Mouse (Mus musculus): ENCODE results near the gene Xrcc5.

Gene Xrcc5

DNA sequence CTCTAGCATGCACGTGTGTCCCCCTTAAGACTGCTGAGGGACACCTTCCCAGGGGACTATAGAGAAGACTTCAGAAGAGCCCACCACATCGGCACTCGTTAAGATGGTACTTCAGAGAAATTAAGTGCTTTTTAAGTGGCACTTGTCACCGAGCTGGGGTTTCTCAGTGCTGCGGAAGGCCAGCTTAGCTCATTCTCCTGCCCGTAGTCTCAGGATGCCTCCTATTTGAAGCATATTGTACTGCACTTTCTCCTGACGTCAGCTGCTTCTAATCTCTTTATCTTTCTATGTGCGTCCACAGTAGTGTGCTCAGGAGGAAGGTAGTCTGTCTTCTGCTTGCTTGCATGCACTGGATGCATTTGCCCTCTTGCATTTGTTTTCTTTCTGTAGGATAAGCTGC, 9.2 kb downstream of the Xrcc5 start:
- DNase-seq = no peak

DNA sequence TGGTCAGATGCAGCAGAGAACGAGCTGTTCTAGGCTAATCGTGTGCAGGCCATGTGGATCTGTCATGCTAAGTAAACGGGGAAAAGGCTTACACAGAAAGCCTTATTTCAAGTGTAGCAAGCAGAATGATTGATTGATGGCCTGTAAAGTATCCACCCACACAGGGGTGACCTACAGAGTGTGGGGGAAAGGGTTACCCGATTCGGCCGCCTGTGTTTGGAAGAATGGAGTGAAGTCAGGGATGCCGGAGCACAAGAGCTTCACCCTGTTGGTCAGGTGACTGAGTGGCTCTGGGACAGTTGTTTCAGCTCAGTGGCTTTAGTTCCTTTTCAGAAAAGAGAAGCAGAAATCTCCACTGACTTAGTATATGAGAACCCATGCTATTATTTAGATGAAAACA, 9.7 kb downstream of the Xrcc5 start:
- DNase-seq = no peak

DNA sequence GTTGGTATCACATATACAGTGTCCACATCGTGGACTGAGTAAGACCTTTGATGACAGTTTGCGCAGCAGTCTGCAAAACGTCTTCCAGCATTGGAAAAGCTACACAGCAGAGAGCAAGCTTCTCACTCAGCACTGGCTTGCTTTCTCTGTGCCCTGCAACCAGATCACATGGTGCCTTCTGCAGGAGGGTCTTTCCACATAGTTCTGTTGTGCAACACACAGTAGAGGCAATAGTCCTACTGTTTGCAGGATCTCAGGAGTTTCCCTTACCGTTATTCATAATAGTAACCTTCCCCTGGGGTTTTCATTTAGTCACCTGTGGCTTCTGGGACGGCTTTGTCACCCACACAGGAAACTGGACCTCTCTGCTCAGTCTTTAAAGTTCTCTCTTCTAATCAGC, 13.5 kb downstream of the Xrcc5 start:
- DNase-seq = no peak

DNA sequence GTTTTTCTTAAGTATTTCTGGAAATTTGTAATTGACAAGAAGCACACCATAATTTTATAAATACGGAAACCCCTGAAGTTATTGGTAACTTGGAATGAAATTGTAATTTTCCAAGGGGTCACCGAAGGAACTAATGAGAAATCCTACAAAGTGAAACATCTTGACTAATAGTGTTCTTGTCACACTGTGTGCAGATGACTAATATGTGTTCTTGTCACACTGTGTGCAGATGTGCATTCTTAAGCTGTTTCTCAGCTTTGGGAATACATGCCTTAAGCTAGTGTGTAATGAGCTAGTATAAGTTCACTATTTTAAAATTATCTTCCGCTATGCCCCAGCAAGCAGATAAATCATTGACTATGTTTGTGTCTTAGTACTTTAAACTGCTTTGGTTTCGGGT, 16.0 kb downstream of the Xrcc5 start:
- DNase-seq = no peak

DNA sequence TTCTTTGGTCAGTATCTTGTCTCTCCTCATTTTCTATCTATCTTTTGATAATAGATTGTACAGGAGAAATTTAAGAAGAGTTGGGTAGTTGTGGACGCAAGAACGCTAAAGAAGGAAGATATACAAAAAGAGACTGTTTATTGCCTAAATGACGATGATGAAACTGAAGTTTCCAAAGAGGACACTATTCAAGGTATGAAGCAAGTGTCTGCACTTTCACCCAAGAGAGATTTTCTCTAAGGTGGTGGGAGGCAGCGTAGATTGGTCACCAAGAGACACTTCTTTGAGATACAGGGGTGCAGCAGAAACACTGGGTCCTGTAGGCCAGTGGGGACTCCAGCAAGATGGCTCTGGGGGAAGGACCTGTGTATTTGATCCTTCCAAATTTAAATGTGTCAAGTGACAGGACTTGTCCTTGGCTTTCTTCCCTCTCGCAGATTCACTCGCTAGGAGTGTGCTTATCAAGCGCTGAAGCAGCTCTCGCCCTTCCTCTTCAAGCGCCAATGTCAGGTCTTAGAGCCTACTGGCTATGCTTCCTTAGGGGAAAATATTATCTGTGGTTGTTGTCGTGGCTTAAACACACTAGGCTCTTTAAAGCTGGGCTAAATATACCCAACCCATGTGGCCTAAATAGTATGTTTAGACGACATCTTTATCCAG, 19.1 kb downstream of the Xrcc5 start:
- DNase-seq = no peak

DNA sequence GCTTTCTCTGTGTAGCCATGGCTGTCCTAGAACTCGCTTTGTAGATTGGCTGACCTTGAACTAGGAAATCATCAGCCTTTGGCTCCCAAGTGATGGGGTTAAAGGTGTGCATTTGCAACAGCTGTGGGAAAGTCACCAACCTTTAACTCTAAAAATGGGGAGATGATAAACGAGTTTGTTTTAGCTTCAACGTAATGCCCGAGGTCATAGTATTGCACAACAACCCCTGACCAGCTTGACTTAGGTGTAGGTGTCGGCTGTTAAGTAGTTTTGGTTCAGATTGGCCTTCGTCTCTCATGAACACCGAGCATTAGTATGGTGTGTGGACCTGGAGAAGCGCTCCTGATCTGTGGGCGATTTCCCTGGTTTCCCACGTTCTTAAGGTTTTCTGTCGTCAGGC, 27.6 kb downstream of the Xrcc5 start:
- no peak for DNase-seq

DNA sequence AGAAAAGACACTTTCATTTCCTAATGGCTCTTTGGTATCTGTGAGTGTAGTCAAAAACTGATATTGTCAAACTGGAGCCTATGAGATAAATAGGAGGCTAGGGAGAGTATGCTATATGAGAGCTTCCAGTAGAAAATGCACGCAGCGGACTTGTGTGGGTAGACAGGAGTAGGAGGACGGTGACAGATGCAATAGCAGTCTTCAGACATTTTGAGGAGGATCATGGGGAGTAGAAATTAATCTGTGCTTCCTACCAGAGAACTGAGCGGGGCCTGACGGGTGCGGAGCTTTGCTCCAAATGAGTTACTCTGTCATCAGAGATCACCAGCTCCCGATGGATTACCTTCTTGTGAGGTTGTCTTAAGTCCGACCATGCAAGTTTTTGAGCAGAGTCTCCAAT, 29.6 kb downstream of the Xrcc5 start:
- no peak for DNase-seq

DNA sequence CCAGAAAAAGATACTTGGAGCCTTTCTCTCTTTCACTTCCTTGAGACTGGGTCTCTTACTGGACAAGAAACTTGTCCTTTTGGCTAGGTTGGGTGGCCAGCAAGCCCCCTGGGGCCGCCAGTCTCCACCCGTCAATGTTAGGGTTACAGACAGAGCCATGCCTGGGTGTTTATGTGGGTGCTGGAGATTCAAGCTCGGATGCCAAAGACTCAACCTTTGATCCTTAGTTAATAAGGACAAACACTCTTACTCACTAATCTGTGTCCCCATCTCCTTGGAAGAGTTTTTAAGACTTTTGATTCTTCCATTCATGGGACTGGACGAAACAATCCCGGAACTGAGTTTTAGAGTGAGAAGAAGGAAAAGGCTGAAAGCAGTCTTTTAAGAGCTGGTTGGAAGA, 31.1 kb downstream of the Xrcc5 start:
- DNase-seq = no peak

DNA sequence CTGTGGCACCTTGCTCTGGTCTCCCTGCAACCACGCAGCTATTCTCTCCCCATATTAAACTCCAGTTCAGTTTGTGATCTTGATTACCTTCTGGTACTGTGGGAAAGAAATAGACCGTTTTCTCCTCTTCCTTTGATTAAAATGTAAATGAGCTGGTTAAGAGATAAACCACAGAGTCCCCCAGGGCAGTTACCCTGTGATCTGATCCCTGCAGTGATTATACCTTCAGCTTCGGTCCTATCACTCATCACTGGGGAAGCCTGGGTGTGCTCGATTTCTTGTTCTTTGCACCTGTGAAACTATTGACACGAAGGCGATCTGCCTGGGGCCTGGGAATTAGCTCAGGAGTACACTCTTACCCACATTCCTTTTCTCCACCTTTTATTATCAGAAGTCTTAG, 40.7 kb downstream of the Xrcc5 start:
- DNase-seq = no peak

DNA sequence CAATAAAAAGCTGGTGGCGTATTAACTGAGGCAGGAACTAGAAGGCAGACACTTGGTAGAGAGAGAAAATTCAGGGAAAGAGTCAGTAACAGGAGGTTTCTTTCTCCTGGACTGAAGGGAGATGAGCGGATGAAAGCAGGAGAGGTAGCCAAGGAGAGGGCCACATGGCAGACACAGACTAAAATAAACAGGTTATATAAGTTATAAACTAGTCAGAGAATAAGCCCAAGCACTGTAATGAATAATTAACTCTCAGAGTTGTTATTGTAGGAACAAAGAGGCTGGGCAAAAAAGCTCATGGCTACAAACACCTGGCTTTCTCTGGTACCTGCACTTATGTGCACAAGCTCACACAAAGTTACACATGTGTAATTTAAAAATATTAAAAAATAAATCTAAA, 47.6 kb downstream of the Xrcc5 start:
- no peak for DNase-seq

DNA sequence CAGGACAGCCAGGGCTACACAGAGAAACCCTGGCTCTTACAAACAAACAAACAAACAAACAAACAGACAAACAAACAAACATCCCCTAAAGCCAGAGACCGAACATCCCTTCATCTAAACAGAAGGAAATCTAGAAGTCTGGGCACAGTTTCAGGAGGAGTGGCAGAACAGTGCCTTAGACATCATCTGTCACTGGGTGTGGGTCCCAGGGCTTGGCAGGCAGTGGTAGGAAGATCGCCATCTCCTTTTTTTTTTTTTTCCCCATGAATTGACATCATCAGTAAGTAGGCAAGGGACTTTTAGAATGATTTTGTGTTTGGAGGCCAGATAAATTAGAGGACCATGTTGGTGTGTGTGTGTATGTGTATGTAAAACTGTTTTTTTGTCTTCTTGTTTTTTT, 51.0 kb downstream of the Xrcc5 start:
- no peak for DNase-seq

DNA sequence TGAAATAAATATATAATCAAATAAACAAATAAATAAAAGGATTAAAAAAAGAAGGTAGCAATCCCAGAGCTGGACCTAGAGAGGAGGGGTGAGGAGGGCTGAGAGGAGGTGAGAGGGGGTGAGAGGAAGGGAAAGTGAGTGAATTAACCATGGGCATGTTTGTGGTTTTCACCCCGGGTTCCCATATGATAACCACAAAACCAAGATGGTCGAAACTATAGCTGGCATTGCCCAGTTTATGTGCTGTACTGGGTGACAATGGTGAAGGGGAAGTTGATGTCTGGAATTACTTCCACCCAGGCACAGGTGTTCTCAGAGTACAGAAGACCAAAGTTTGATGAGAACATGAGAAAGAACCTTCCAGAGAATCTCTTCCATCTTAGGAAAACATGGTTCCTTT, 52.2 kb downstream of the Xrcc5 start:
- DNase-seq = no peak

DNA sequence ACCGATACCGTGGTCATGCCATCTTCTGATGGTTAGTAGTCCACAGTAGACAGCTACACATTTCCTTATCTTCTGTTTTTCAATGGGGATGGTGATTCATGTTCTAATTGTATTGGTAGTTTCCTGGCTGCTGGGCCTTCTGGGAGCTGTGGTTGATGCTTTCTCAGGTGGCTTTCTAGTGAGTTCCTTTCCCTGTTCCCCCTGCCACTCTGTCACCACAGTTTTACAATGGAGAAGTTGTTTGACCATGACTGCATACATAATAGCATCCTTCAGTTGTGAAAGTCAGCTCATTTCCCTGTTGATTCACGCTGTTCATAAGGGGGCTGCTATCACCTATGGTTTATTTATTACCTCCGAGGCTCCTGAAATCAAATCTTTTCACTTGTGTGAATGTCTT, 53.6 kb downstream of the Xrcc5 start:
- no peak for DNase-seq

DNA sequence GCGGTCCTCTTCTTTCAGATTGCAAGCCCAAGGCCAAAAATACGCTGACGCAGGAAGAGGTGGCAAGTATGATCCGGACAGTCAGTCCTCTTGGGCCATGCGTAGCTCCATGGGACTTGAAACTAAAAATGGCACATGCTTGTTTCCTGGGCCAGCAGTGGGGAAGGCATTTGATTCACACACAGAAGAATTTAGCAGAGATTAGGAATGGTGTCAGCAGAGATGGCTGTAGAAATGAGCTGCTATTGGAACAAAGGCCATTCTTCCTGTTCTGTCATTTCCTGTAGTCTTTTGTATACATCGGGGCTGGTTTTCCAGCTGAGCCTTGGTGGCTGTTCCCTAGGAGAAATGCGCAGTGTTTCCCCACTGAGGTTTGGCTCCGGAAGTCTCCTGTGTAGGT, 57.4 kb downstream of the Xrcc5 start:
- DNase-seq = no peak

DNA sequence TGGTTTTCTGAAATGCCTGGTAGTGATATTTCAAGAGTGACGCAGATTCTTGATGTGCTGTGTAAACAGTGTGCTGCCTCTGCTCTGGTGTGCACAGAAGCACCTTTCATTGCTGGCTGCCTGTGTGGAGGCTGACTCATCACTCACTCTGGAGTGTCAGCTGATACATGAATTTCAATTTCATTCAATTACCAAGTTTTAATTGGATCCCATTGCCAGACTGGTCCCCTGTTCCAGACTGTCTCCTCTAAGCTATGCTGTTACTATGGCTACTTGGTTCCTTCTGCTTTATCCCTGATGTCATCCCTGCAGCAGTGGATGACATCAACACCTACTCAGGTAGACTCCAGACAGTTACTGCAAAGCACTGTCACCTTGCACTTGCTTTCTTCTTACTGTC, 65.3 kb downstream of the Xrcc5 start:
- DNase-seq = no peak

DNA sequence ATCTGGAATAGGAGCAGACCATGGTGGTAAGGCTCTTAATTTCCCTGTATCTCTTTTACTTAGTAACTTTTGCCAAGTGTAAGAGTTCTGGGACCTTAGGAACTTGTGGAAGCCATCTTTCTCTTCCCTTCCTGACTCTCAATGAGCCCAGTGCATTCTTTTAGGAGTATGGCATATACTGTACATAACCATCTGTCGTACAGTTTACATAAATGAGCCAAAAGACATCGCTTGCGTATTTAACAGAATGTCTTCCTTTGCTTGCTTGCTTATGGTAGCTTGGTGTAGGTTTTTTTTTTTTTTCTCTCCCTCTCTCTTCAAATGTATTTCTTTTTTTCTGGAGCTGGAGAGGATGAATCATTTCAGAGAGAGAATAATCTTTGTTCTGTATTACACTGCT, 65.7 kb downstream of the Xrcc5 start:
- DNase-seq = no peak

DNA sequence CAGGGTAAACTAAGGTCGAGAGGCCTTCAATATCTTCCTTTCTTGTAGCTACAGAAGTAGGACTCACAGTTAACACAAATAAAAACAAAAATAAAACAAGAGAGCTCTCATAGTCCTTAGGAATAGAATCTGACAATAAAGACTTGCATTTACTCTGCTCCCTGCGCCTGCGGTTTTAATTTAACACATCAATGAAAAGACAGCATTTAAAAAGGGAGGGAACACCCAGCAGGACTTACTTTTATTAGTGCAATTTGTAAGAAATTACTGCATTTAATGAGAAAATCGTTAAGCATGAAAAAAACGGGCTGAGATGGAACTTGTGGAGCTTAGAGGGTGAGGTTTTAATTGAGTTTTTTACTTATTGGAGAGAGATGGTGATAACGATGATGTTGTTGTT, 66.4 kb downstream of the Xrcc5 start:
- no peak for DNase-seq

DNA sequence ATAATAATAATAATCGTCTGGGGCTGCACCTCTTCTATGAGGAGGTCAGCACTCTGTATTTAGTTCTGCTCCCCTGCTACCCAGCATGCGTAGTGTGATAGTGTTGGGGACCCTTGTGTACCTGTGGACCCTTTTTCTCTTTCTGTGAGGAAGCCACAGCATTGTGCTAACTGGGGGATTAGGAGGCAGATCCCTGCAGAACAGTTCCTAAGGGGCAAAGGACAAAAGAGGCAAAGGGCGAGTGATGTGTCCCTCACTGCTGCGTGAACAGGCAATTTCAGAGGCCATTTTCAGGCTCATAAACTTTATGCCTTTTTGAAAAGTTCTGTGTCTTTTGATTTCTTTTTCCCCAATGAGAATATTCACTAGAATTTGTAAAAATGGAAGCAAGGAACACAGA, 66.8 kb downstream of the Xrcc5 start:
- DNase-seq = no peak

DNA sequence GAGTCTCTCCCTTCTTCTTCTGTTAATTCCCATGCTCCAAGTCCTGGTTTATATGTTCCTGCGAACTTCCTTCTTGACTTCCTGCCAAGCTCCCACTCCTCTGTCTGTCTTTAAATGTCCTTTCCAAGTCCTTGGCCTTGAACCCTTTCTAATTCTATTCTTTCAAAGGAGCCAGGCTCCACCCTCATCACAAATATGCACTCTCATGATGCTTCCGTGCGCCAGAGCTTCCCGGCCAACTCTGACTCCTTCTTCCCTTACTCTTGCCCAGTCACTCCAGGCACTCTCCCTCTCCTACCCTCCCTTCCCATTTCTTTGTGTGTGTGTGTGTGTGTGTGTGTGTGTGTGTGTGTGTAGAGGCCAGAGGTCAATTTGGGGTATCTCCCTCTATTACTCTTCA, 70.9 kb downstream of the Xrcc5 start:
- DNase-seq = no peak

DNA sequence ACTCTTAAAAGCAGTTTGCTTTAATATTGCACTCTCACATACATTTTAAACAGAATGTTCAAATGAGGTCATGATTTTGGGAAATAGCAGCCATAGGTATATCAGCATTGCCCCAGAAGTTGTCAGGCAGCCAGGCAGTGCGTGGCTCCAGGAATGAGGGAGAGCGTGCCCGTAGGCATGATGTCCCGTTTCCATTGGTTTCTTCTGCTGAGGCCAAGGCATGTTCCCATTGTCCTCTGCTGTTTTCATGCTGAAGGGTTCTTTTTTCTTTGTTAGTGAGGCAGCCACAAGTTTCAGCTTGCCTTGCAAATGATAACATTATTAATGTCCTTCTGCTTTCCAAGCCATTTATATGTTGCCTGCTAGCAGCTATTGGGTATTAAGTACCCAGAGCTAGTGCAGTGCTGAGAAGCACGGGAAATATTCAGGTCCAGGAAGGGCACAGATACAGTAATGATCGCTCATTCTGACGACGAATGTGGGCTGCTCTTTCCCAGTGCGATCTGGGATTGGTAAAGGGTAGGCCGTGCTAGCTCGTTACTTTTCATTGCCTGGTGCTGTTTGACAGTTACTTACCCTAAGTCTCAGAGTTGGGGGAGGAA, 72.6 kb downstream of the Xrcc5 start:
- no peak for DNase-seq

DNA sequence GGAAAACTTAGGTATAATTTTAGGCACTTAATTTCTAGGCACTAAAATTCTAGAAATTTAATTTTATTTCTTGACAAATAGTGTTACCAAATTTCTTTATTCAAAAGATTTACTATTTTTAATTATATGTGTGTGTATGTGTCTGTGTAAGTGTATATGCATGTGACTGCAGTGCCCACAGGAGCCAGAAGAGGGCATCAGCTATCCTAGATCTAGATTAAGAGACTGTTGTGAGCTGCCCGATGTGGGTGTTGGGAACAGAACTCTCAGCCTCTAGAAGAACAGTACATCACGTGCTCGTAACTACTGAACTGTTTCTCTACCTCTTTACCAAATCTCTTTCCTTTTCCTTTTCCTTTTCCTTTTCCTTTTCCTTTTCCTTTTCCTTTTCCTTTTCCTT, 73.3 kb downstream of the Xrcc5 start:
- DNase-seq = no peak

DNA sequence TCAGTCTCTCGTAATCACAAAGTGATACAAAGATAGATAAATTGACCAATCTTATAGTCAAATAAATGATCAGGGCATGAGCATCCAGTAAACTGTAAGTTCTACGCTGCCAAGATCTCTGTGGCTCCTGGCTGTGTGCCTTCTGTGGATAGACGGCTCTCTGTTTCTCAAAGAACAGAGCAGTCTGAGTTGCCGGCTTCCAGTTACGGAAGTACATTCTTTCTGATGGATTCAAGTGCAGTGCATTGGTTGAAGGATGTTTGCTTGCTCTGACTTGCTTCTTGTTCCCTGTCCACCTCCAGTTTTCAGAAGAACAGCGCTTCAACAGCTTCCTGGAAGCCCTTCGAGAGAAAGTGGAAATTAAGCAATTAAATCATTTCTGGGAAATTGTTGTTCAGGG, 75.8 kb downstream of the Xrcc5 start:
- no peak for DNase-seq

DNA sequence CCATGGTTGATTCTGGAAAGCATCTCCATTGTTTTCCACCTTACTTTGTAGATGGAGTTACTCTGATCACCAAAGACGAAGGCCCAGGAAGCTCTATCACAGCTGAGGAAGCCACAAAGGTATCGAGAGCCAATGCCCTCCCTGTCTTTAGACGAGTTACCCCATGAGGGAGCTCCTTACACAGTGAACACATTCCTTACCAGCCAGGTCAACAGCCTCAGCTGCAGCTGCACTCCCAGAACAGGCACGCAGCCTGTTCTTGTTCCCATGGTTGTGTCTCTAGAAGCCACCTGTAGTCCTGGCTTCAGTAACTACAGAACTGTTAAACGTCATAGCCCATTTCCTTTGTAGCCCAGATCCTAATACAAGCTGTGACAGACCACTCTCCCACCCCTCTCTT, 76.4 kb downstream of the Xrcc5 start:
- no peak for DNase-seq

DNA sequence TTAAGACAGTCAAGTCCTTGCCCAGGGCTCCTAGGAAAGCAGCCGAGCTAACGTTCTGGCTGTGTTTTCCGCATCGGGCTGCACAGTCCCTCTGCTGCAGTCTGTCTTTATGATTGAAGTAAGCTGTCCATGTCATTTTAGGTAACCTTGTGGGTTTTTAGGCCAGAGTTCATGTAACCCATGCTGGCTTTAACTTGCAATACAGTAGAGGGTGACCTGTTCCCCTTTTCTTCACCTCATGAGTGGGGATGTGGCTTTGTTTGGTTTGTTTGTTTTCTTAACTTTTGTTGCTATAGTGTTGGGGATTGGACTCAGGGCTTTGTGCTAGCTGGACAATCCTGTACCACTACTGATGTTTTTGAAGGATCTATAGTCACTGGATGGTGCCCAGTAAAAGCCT, 83.2 kb downstream of the Xrcc5 start:
- no peak for DNase-seq

DNA sequence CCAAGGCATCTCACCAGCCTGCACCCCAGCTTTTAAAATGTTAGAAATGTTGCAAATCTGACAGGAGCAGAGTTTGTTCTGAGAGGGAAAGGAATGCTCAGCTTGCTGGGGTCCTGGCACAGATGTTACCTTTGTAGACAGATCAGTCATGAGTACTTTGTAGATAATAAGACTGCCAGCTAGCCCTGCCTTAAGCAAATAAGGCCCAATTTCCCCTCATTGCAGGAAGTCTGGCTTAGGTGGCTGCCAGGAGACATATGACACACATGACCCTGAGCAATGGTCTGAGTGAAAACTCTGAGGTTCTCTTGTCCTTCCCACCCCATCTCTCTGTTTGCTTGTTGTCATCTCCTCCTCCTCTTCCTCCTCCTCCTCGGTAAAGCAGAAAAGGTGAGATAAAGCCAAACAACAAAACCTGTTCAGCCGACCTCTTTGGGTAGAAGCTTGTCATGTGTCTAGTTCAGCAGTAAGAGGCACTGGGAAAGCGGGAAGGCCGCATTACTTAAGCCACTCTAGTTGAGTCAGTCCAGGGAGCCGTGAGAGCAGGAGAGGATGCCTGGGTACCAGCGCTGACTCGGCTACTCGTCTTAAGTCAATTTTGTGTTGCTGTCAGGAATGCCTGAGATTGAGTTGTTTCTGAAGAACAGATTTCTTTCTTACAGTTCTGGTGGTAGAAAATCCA, 92.6 kb downstream of the Xrcc5 start:
- no peak for DNase-seq

Data from thymus, postnatal 36 days (tissue).